Mouse (Mus musculus) thymus, adult 2 months (tissue): ENCODE results near the gene Calhm2. TPM values are rescaled to one million over a fixed set of nuclear protein-coding genes. Genes with fewer than 3 reads are reported as not detected.
A peak's percentile ranks its signal among the peaks of the same experiment; 100 is the strongest.

Source experiments
- DNase-seq: peaks from one replicate; pipeline ENCODE4 v3.0.0; 2021
- H3K27ac ChIP-seq: fragments of 200-500 bp; 2 replicates; pipeline ENCODE4 v1.5.1; 2012; ENCODE audit warnings: low read length, control low read depth; ENCODE audit not compliant: control insufficient read depth, insufficient read depth
- H3K27me3 ChIP-seq: fragments of 200-500 bp; 2 replicates; pipeline ENCODE4 v1.6.1; 2012; ENCODE audit warnings: mild to moderate bottlenecking, low read length, moderate library complexity, mixed read lengths; ENCODE audit not compliant: control insufficient read depth, insufficient read depth
- H3K36me3 ChIP-seq: fragments of 200-500 bp; 2 replicates; pipeline ENCODE4 v1.6.1; 2012; ENCODE audit warnings: mild to moderate bottlenecking, low read length, moderate library complexity; ENCODE audit not compliant: control insufficient read depth, insufficient read depth
- H3K4me1 ChIP-seq: fragments of 200-500 bp; replicated peaks from 2 replicates; pipeline ENCODE4 v1.6.1; 2012; ENCODE audit warnings: low read length; ENCODE audit not compliant: control insufficient read depth, insufficient read depth
- H3K4me3 ChIP-seq: fragments of 200-500 bp; 2 replicates; pipeline ENCODE4 v1.5.1; 2012; ENCODE audit warnings: mild to moderate bottlenecking, low read length, control low read depth, moderate library complexity; ENCODE audit not compliant: control insufficient read depth, insufficient read depth
- CTCF ChIP-seq: fragments of 200-500 bp; IDR thresholded peaks from 2 replicates; pipeline ENCODE4 v1.5.1; 2012; ENCODE audit warnings: mild to moderate bottlenecking, control low read depth, low read length, moderate library complexity, borderline replicate concordance; ENCODE audit not compliant: control insufficient read depth, poor library complexity, insufficient read depth; ENCODE audit errors: extremely low read depth
- POLR2A ChIP-seq: fragments of 200-500 bp; IDR thresholded peaks from 2 replicates; pipeline ENCODE4 v1.6.1; 2012; ENCODE audit warnings: mild to moderate bottlenecking, low read length, control low read depth, moderate library complexity; ENCODE audit not compliant: control insufficient read depth, poor library complexity, insufficient read depth; ENCODE audit errors: extremely low read depth
- WGBS: fragments of 180-500 bp; shearing (Covaris S2); methylation state at CpG from one replicate; pipeline ENCODE4 v1.1.7; 2018; 5-methylcytosine and 5-hydroxymethylcytosine counted together
- polyA plus RNA-seq: library from polyadenylated mRNA; depleted of rRNA; stranded (reverse); fragments of >200 nt; gene quantifications from 2 replicates; pipeline ENCODE4 v1.2.3, GENCODE M21; 2012

Gene Calhm2
- polyA plus RNA-seq, 1 experiment = 16.3 TPM

DNA sequence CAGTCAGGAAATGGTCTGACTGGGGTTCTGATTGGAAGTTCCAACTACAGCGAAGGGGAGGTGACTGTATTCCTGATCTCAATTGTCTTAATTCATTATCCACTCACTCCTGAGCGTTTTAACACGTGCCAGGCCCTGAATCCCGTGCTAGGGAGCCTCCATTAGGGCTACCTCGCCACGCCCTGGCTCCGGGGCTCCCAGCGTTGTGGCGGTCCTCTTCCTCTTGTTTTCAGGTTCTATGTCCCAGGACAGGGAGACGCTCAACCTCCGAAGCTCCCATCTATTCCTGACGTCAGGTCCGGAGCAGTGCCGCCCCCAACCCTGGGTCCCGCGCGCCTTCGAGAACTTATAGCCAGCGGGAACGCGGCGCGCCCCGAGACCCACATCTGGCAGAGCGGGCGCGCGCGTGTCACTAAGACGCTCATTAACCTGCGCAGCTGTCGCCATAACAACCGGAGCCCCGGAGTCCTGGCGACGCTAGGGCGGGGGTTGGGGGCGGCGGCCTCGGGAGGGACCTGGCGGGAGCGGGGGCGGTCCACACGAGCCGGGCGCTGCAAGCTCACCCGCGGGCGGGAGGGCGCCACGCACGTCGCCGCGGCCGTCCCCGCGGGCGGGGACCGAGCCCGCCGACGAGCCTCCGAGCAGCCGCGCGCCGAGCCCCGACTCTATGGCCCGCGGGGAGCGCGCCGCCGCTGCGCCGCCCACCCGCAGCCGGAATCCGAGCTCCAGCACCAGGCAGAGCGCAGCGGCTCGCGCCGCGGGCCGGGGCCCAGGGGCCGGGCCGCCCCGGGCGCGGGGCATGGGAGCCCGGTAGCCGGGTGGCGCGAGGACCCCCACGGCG is 40.6 kb upstream of the Calhm2 start, which contains the start of gene Neurl1a:
TSS of gene Neurl1a (plus strand) at position 390 of the 841 bp plus-strand sequence.
- 1% methylated on average over 98 of the region's 98 CpGs for WGBS
- TF ChIP-seq POLR2A (no peak), CTCF (no peak)
- H3K27me3 ChIP-seq = peaks cover 6% of the 10 kb centered on the region
- no peaks in the 10 kb centered on the region for H3K36me3 ChIP-seq
- H3K4me1 ChIP-seq = peaks cover 10% of the 10 kb centered on the region
- DNase-seq = peak; percentile 19
- H3K27ac ChIP-seq = no peak within 1 kb of the TSS; the same call in 1 of the 2 replicates
- H3K4me3 ChIP-seq = peak within 1 kb of the TSS; percentile 27

- TF ChIP-seq CTCF (no peak), POLR2A (no peak)
Measured at GRCm38 (mm10) chr19:47178001-47178400, 39.9 kb upstream of the Calhm2 start.

GRCm38 (mm10) chr19:47176916-47177505 is 38.9 kb upstream of the Calhm2 start:
- no peak for DNase-seq
- 96% methylated on average over 2 of the region's 2 CpGs for WGBS
- H3K4me3 ChIP-seq = no peak overlapping the region
- H3K27me3 ChIP-seq = peaks cover 6% of the 10 kb centered on the region
- no peak for TF ChIP-seq CTCF
- TF ChIP-seq POLR2A = no peak
- no peak overlapping the region for H3K27ac ChIP-seq
- peaks cover 10% of the 10 kb centered on the region for H3K4me1 ChIP-seq
- no peaks in the 10 kb centered on the region for H3K36me3 ChIP-seq

More at GRCm38 (mm10) chr19:47178001-47178400, 39.9 kb upstream of the Calhm2 start:
- DNase-seq = no peak
- H3K27ac ChIP-seq = no peak overlapping the region; the same call in 1 of the 2 replicates
- WGBS = 37% methylated on average over 10 of the region's 10 CpGs
- H3K27me3 ChIP-seq = peaks cover 6% of the 10 kb centered on the region
- no peak overlapping the region for H3K4me3 ChIP-seq
- H3K36me3 ChIP-seq = no peaks in the 10 kb centered on the region
- peaks cover 10% of the 10 kb centered on the region for H3K4me1 ChIP-seq

DNA sequence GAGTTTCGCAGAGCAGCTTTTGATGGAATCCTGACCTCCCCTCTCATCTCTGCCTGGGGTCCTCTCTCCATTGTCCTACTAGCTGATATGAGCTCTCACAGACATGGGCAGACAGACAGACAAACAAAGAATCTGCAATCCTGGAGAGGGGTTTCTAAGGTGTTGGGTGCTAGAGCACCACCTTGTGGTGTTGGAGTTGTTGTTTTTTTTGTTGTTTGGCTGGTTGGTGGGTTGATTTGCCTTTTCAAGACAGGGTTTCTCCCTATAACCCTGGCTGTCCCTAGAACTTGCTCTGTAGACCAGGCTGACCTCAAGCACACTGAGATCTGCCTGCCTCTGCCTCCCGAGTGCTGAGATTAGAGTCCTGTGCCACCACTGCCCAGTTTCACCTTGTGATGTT is 37.4 kb upstream of the Calhm2 start:
- TF ChIP-seq POLR2A (no peak), CTCF (no peak)
- H3K36me3 ChIP-seq = no peaks in the 10 kb centered on the region
- H3K27ac ChIP-seq = no peak overlapping the region
- no peak overlapping the region for H3K4me3 ChIP-seq
- 57% methylated on average over 2 of the region's 2 CpGs for WGBS
- H3K27me3 ChIP-seq = peaks cover 6% of the 10 kb centered on the region
- H3K4me1 ChIP-seq = peaks cover 10% of the 10 kb centered on the region
- no peak for DNase-seq

DNA sequence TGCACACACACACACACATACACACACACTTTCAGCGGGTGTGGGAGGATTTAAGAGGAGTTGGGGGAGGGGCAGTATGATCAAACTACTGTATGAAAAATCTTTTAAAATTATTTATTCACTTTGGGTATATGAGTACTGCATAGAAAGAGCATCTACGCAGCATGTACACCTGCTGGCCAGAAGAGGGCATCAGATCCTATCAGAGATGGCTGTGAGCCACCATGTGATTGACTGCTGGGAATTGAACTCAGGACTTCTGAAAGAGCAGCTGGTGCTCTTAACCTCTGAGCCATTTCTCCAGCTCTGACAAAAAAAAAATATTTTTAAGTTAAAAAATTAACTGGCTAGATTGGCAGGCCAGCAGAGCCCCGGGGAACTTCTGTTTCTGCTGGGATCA is 36.4 kb upstream of the Calhm2 start:
- WGBS = 36% methylated on average over 3 of the region's 3 CpGs
- Histone ChIP-seq H3K4me3 (no peak overlapping the region), H3K27ac (no peak overlapping the region), H3K4me1 (peaks cover 10% of the 10 kb centered on the region), H3K36me3 (no peaks in the 10 kb centered on the region), H3K27me3 (peaks cover 6% of the 10 kb centered on the region)
- DNase-seq = no peak
- TF ChIP-seq CTCF (no peak), POLR2A (no peak)

DNA sequence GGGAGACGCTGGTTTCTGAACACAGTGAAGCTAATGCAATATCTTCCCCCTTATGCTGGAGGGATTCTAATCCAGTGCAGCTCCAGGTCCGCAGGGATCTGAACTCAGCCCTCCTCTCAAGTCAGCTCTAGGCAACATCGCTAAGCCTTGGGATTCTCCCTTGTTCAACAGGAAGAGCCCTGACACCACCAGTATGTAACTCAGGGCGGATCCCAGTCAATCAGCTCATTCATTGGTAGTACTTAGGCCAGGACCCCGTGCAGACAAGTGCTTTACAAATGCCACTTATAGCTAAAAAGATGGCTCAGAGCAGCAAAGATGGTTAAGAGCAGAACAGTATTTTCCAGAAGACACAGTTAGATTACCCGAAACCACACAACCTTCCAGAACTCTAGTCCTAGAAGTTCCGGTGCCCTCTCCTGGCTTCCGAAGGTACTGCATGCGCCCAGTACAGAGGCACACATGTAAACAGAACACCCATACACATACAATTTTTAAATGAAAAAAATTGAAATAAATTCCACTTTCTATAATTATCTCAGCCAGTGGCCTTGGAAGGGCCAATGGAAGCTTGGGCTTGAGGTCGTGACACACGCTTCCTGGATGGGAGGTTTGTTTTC is 30.8 kb upstream of the Calhm2 start:
- TF ChIP-seq POLR2A (no peak), CTCF (no peak)
- H3K36me3 ChIP-seq = no peaks in the 10 kb centered on the region
- WGBS = 20% methylated on average over 11 of the region's 11 CpGs
- peaks cover 5% of the 10 kb centered on the region; the same call in 1 of the 2 replicates for H3K4me1 ChIP-seq
- H3K27me3 ChIP-seq = no peaks in the 10 kb centered on the region
- DNase-seq = peak; percentile 83
- no peak overlapping the region for H3K4me3 ChIP-seq
- H3K27ac ChIP-seq = no peak overlapping the region
